Mouse (Mus musculus): Measurements from ENCODE around the gene Dctn2. TPM values are rescaled to one million over a fixed set of nuclear protein-coding genes. Genes with fewer than 3 reads are reported as not detected.

Dctn2 gene
- polyA plus RNA-seq, 1 experiment from 2014 or later, result 135 TPM

GRCm38 (mm10) chr10:127282620-127283215 is 16.6 kb downstream of the Dctn2 start:
- Histone ChIP-seq H3K27me3 (ENCODE audit: control insufficient read depth, insufficient read depth, low read length) (no peaks in the 10 kb centered on the region), H3K27ac (ENCODE audit: low read depth, low read length) (no peak overlapping the region), H3K4me3 (ENCODE audit: low read depth, low read length) (no peak overlapping the region), H3K4me2 (no peak overlapping the region), H3K9ac (ENCODE audit: low read depth, low read length) (no peak overlapping the region), H3K36me3 (ENCODE audit: control insufficient read depth, insufficient read depth, low read length) (peaks cover 70% of the 10 kb centered on the region), H3K9me3 (replicated peaks; ENCODE audit: control insufficient read depth, low read length) (no peaks in the 10 kb centered on the region), H3K4me1 (ENCODE audit: control insufficient read depth, insufficient read depth, low read length) (peaks cover 18% of the 10 kb centered on the region)
- ATAC-seq (replicated peaks; ENCODE audit: insufficient number of reproducible peaks, low FRiP score, low TSS enrichment), result no peak
- 83% methylated on average over 13 of the region's 13 CpGs for WGBS (ENCODE audit: insufficient replicate concordance)

GRCm38 (mm10) chr10:127284105-127284622 is 18.0 kb downstream of the Dctn2 start:
- peaks cover 60% of the 10 kb centered on the region for H3K36me3 ChIP-seq (ENCODE audit: control insufficient read depth, insufficient read depth, low read length)
- no peak for ATAC-seq (replicated peaks; ENCODE audit: insufficient number of reproducible peaks, low FRiP score, low TSS enrichment)
- no peak overlapping the region for H3K4me3 ChIP-seq (ENCODE audit: low read depth, low read length)
- H3K27me3 ChIP-seq (ENCODE audit: control insufficient read depth, insufficient read depth, low read length), result no peaks in the 10 kb centered on the region
- H3K4me2 ChIP-seq, result no peak overlapping the region
- H3K4me1 ChIP-seq (ENCODE audit: control insufficient read depth, insufficient read depth, low read length), result peaks cover 21% of the 10 kb centered on the region
- no peaks in the 10 kb centered on the region for H3K9me3 ChIP-seq (replicated peaks; ENCODE audit: control insufficient read depth, low read length)
- 93% methylated on average over 7 of the region's 7 CpGs for WGBS (ENCODE audit: insufficient replicate concordance)
- H3K9ac ChIP-seq (ENCODE audit: low read depth, low read length), result no peak overlapping the region
- H3K27ac ChIP-seq (ENCODE audit: low read depth, low read length), result no peak overlapping the region

GRCm38 (mm10) chr10:127284724-127285500 is 18.7 kb downstream of the Dctn2 start:
- no peak overlapping the region for H3K27ac ChIP-seq (ENCODE audit: low read depth, low read length)
- ATAC-seq (replicated peaks; ENCODE audit: insufficient number of reproducible peaks, low FRiP score, low TSS enrichment), result no peak
- 83% methylated on average over 11 of the region's 11 CpGs for WGBS (ENCODE audit: insufficient replicate concordance)
- peaks cover 58% of the 10 kb centered on the region for H3K36me3 ChIP-seq (ENCODE audit: control insufficient read depth, insufficient read depth, low read length)
- H3K4me1 ChIP-seq (ENCODE audit: control insufficient read depth, insufficient read depth, low read length), result peaks cover 26% of the 10 kb centered on the region
- no peaks in the 10 kb centered on the region for H3K27me3 ChIP-seq (ENCODE audit: control insufficient read depth, insufficient read depth, low read length)
- no peak overlapping the region for H3K4me3 ChIP-seq (ENCODE audit: low read depth, low read length)
- no peak overlapping the region for H3K4me2 ChIP-seq
- H3K9ac ChIP-seq (ENCODE audit: low read depth, low read length), result no peak overlapping the region
- H3K9me3 ChIP-seq (replicated peaks; ENCODE audit: control insufficient read depth, low read length), result no peaks in the 10 kb centered on the region

- no peak for ATAC-seq (replicated peaks; ENCODE audit: insufficient number of reproducible peaks, low FRiP score, low TSS enrichment)
- H3K36me3 ChIP-seq (ENCODE audit: control insufficient read depth, insufficient read depth, low read length), result peaks cover 53% of the 10 kb centered on the region
- peak overlapping the region; percentile 3; the same call in 1 of the 2 replicates for H3K4me3 ChIP-seq (ENCODE audit: low read depth, low read length)
- H3K27ac ChIP-seq (ENCODE audit: low read depth, low read length), result no peak overlapping the region
- peaks cover 27% of the 10 kb centered on the region for H3K4me1 ChIP-seq (ENCODE audit: control insufficient read depth, insufficient read depth, low read length)
- no peak overlapping the region for H3K9ac ChIP-seq (ENCODE audit: low read depth, low read length)
- no peak overlapping the region for H3K4me2 ChIP-seq
- no peaks in the 10 kb centered on the region for H3K9me3 ChIP-seq (replicated peaks; ENCODE audit: control insufficient read depth, low read length)
- H3K27me3 ChIP-seq (ENCODE audit: control insufficient read depth, insufficient read depth, low read length), result no peaks in the 10 kb centered on the region
- WGBS (ENCODE audit: insufficient replicate concordance), result 80% methylated on average over 13 of the region's 13 CpGs
These were observed 19.5 kb downstream of the Dctn2 start for GRCm38 (mm10) chr10:127285644-127286043.

GRCm38 (mm10) chr10:127286194-127286593 is 20.0 kb downstream of the Dctn2 start:
- Histone ChIP-seq H3K27me3 (ENCODE audit: control insufficient read depth, insufficient read depth, low read length) (no peaks in the 10 kb centered on the region), H3K4me3 (ENCODE audit: low read depth, low read length) (peak overlapping the region; percentile 3; the same call in 1 of the 2 replicates), H3K9me3 (replicated peaks; ENCODE audit: control insufficient read depth, low read length) (no peaks in the 10 kb centered on the region), H3K4me2 (no peak overlapping the region; the same call in 1 of the 2 replicates), H3K4me1 (ENCODE audit: control insufficient read depth, insufficient read depth, low read length) (peaks cover 27% of the 10 kb centered on the region), H3K36me3 (ENCODE audit: control insufficient read depth, insufficient read depth, low read length) (peaks cover 48% of the 10 kb centered on the region), H3K9ac (ENCODE audit: low read depth, low read length) (no peak overlapping the region), H3K27ac (ENCODE audit: low read depth, low read length) (no peak overlapping the region)
- ATAC-seq (replicated peaks; ENCODE audit: insufficient number of reproducible peaks, low FRiP score, low TSS enrichment), result no peak
- WGBS (ENCODE audit: insufficient replicate concordance), result 77% methylated on average over 7 of the region's 7 CpGs

- Histone ChIP-seq H3K4me2 (peak overlapping the region; percentile 93), H3K27me3 (ENCODE audit: control insufficient read depth, insufficient read depth, low read length) (no peaks in the 10 kb centered on the region), H3K4me3 (ENCODE audit: low read depth, low read length) (peak overlapping the region; percentile 84), H3K4me1 (ENCODE audit: control insufficient read depth, insufficient read depth, low read length) (peaks cover 30% of the 10 kb centered on the region), H3K9me3 (replicated peaks; ENCODE audit: control insufficient read depth, low read length) (no peaks in the 10 kb centered on the region), H3K9ac (ENCODE audit: low read depth, low read length) (no peak overlapping the region), H3K27ac (ENCODE audit: low read depth, low read length) (no peak overlapping the region), H3K36me3 (ENCODE audit: control insufficient read depth, insufficient read depth, low read length) (peaks cover 43% of the 10 kb centered on the region)
- ATAC-seq (replicated peaks; ENCODE audit: insufficient number of reproducible peaks, low FRiP score, low TSS enrichment), result no peak
- WGBS (ENCODE audit: insufficient replicate concordance), result 77% methylated on average over 7 of the region's 7 CpGs
These were observed 20.6 kb downstream of the Dctn2 start for GRCm38 (mm10) chr10:127286730-127287129.

GRCm38 (mm10) chr10:127287271-127287935 is 21.2 kb downstream of the Dctn2 start:
- ATAC-seq (replicated peaks; ENCODE audit: insufficient number of reproducible peaks, low FRiP score, low TSS enrichment), result no peak
- Histone ChIP-seq H3K4me2 (peak overlapping the region; percentile 93), H3K9ac (ENCODE audit: low read depth, low read length) (peak overlapping the region; percentile 87), H3K9me3 (replicated peaks; ENCODE audit: control insufficient read depth, low read length) (no peaks in the 10 kb centered on the region), H3K36me3 (ENCODE audit: control insufficient read depth, insufficient read depth, low read length) (peaks cover 38% of the 10 kb centered on the region), H3K4me3 (ENCODE audit: low read depth, low read length) (peak overlapping the region; percentile 84), H3K4me1 (ENCODE audit: control insufficient read depth, insufficient read depth, low read length) (peaks cover 36% of the 10 kb centered on the region), H3K27ac (ENCODE audit: low read depth, low read length) (peak overlapping the region; percentile 98), H3K27me3 (ENCODE audit: control insufficient read depth, insufficient read depth, low read length) (no peaks in the 10 kb centered on the region)
- 75% methylated on average over 15 of the region's 15 CpGs for WGBS (ENCODE audit: insufficient replicate concordance)

GRCm38 (mm10) chr10:127287936-127288293 is 21.7 kb downstream of the Dctn2 start:
- Histone ChIP-seq H3K36me3 (ENCODE audit: control insufficient read depth, insufficient read depth, low read length) (peaks cover 35% of the 10 kb centered on the region), H3K9ac (ENCODE audit: low read depth, low read length) (peak overlapping the region; percentile 87), H3K4me2 (peak overlapping the region; percentile 93), H3K27me3 (ENCODE audit: control insufficient read depth, insufficient read depth, low read length) (no peaks in the 10 kb centered on the region), H3K9me3 (replicated peaks; ENCODE audit: control insufficient read depth, low read length) (no peaks in the 10 kb centered on the region), H3K4me1 (ENCODE audit: control insufficient read depth, insufficient read depth, low read length) (peaks cover 41% of the 10 kb centered on the region), H3K27ac (ENCODE audit: low read depth, low read length) (peak overlapping the region; percentile 98), H3K4me3 (ENCODE audit: low read depth, low read length) (peak overlapping the region; percentile 84)
- no peak for ATAC-seq (replicated peaks; ENCODE audit: insufficient number of reproducible peaks, low FRiP score, low TSS enrichment)
- WGBS (ENCODE audit: insufficient replicate concordance), result 0% methylated on average over 3 of the region's 3 CpGs

Data from heart, embryonic 11.5 days (tissue).